15 mouse cellular contexts compared by ENCODE assay signal in genomic region chr7:120869883-120870282, GRCm38 (mm10). TPM values are rescaled to one million over a fixed set of nuclear protein-coding genes. Genes with fewer than 3 reads are reported as not detected.
A peak's percentile ranks its signal among the peaks of the same experiment; 100 is the strongest.
DNase-seq lines count a peak whose midpoint lies in the region; ATAC-seq and TF ChIP-seq lines count a peak whose summit lies in the region.
"Had no signal": no experiment of that assay in that cellular context is flagged by ENCODE, and none has a peak within 500 bp of the region (broad histone marks: within the 10 kb centered on the region; RNA-seq: fewer than 3 reads in every experiment).

No protein-coding gene starts in this region.

- H3K27me3 ChIP-seq in hindbrain, postnatal 0 days (ENCODE audit: insufficient read depth, low read length): no peaks in the 10 kb centered on the region
- no peaks in the 10 kb centered on the region for H3K27me3 ChIP-seq in hindbrain, embryonic 10.5 days (ENCODE audit: insufficient read depth, poor library complexity, severe bottlenecking)
- no peaks in the 10 kb centered on the region for H3K27me3 ChIP-seq in neural tube, embryonic 13.5 days
- H3K27me3 ChIP-seq in neural tube, embryonic 15.5 days (replicated peaks): no peaks in the 10 kb centered on the region
- H3K27me3 ChIP-seq: neural tube, embryonic 12.5 days had no signal

- H3K4me3 ChIP-seq in hindbrain, postnatal 0 days (ENCODE audit: low read length): no peak overlapping the region
- no peak overlapping the region for H3K4me3 ChIP-seq in hindbrain, embryonic 10.5 days
- no peak overlapping the region for H3K4me3 ChIP-seq in neural tube, embryonic 13.5 days
- H3K4me3 ChIP-seq in neural tube, embryonic 15.5 days (replicated peaks): no peak overlapping the region
- H3K4me3 ChIP-seq: forebrain, embryonic 10.5 days; heart, embryonic 10.5 days; neural tube, embryonic 12.5 days had no signal

- no peak for DNase-seq in hindbrain, postnatal 0 days (ENCODE audit: low spot score)
- DNase-seq in hindbrain, embryonic 10.5 days (ENCODE audit: low spot score): no peak
- peak; percentile 36 for DNase-seq in fat pad, adult 2 months (ENCODE audit: extremely low read depth, low read depth, low spot score)
- no peak for DNase-seq in thymus, postnatal 0 days (ENCODE audit: low spot score)
- DNase-seq in adrenal gland, postnatal 4 days (ENCODE audit: low spot score in 2 of 2): no peak
- DNase-seq: cerebellum, adult 2 months; lung, postnatal 14 days; right cerebral cortex, postnatal 4 days had no signal

- 0 out of 2 replicates have a peak, but pooled peaks cover 3% of the 10 kb centered on the region for H3K4me1 ChIP-seq in hindbrain, postnatal 0 days (ENCODE audit: insufficient read depth, low read length)
- H3K4me1 ChIP-seq in hindbrain, embryonic 10.5 days (replicated peaks): peaks cover 32% of the 10 kb centered on the region
- H3K4me1 ChIP-seq in neural tube, embryonic 13.5 days (replicated peaks): peaks cover 29% of the 10 kb centered on the region
- H3K4me1 ChIP-seq in neural tube, embryonic 15.5 days: peaks cover 30% of the 10 kb centered on the region

- no peak overlapping the region for H3K4me2 ChIP-seq in hindbrain, postnatal 0 days (ENCODE audit: low read depth, low read length)
- no peak overlapping the region for H3K4me2 ChIP-seq in neural tube, embryonic 13.5 days
- no peak overlapping the region for H3K4me2 ChIP-seq in neural tube, embryonic 15.5 days
- H3K4me2 ChIP-seq: neural tube, embryonic 12.5 days had no signal

- H3K27ac ChIP-seq in hindbrain, postnatal 0 days: peak overlapping the region; percentile 16; the same call in 1 of the 2 replicates
- no peak overlapping the region for H3K27ac ChIP-seq in hindbrain, embryonic 10.5 days
- H3K27ac ChIP-seq in neural tube, embryonic 13.5 days (replicated peaks): no peak overlapping the region
- no peak overlapping the region; the same call in 1 of the 2 replicates for H3K27ac ChIP-seq in neural tube, embryonic 15.5 days (replicated peaks)
- H3K27ac ChIP-seq: forebrain, embryonic 10.5 days; neural tube, embryonic 12.5 days had no signal

- ATAC-seq in hindbrain, postnatal 0 days: no peak
- 0 out of 2 replicates have a peak, but pooled peaks have one; percentile 21 for ATAC-seq in neural tube, embryonic 13.5 days (ENCODE audit: low read depth)
- ATAC-seq in neural tube, embryonic 15.5 days (ENCODE audit: low FRiP score): no peak
- ATAC-seq in megakaryocyte, adult 5-6 weeks (ENCODE audit: poor library complexity, severe bottlenecking): 0 out of 2 replicates have a peak, but pooled peaks have one; percentile 2

- H3K9ac ChIP-seq in hindbrain, postnatal 0 days (replicated peaks; ENCODE audit: low read length): no peak overlapping the region
- no peak overlapping the region for H3K9ac ChIP-seq in neural tube, embryonic 13.5 days
- no peak overlapping the region for H3K9ac ChIP-seq in neural tube, embryonic 15.5 days (replicated peaks)
- H3K9ac ChIP-seq: neural tube, embryonic 12.5 days had no signal

- TF ChIP-seq CTCF in hindbrain, postnatal 0 days (IDR thresholded peaks at IDR 0.05; ENCODE audit: low read depth): no peak

- H3K36me3 ChIP-seq in hindbrain, postnatal 0 days (ENCODE audit: insufficient read depth, low read length): no peaks in the 10 kb centered on the region
- H3K36me3 ChIP-seq in hindbrain, embryonic 10.5 days: no peaks in the 10 kb centered on the region
- H3K36me3 ChIP-seq in neural tube, embryonic 13.5 days: no peaks in the 10 kb centered on the region
- no peaks in the 10 kb centered on the region for H3K36me3 ChIP-seq in neural tube, embryonic 15.5 days
- H3K36me3 ChIP-seq: forebrain, embryonic 10.5 days; heart, embryonic 10.5 days; neural tube, embryonic 12.5 days had no signal

- H3K9me3 ChIP-seq in hindbrain, postnatal 0 days (ENCODE audit: low read length): no peaks in the 10 kb centered on the region
- H3K9me3 ChIP-seq in hindbrain, embryonic 10.5 days: no peaks in the 10 kb centered on the region
- no peaks in the 10 kb centered on the region for H3K9me3 ChIP-seq in neural tube, embryonic 13.5 days
- H3K9me3 ChIP-seq in neural tube, embryonic 15.5 days (replicated peaks): no peaks in the 10 kb centered on the region
- H3K9me3 ChIP-seq: forebrain, embryonic 10.5 days; heart, embryonic 10.5 days; neural tube, embryonic 12.5 days had no signal

- 29% methylated on average over 5 of the region's 5 CpGs for WGBS in hindbrain, postnatal 0 days
- WGBS in hindbrain, embryonic 10.5 days: 79% methylated on average over 5 of the region's 5 CpGs
- WGBS in neural tube, embryonic 13.5 days: 60% methylated on average over 5 of the region's 5 CpGs
- WGBS in neural tube, embryonic 15.5 days: 59% methylated on average over 5 of the region's 5 CpGs

RNA-seq across cellular contexts. Expression of gene Eef2k, which starts 27.3 kb away (rescaled TPM):
- 30.7 and 44.6 TPM in 2 replicates for total RNA-seq in hindbrain, postnatal 0 days (2014; rRNA removed)
- 31.5 and 32.1 TPM in 2 replicates for polyA plus RNA-seq in hindbrain, postnatal 0 days (2015; fragmentation: Nextera tagmentation; extraction: Ambion mirVana)
- 26.9 and 30.1 TPM in 2 replicates for polyA plus RNA-seq in hindbrain, embryonic 10.5 days (2016; fragmentation: Nextera tagmentation; extraction: Ambion mirVana)
- polyA plus RNA-seq in neural tube, embryonic 13.5 days (2015; fragmentation: Nextera tagmentation; extraction: Ambion mirVana): 29.2 and 34.1 TPM in 2 replicates
- polyA plus RNA-seq in neural tube, embryonic 15.5 days (2015; fragmentation: Nextera tagmentation; extraction: Ambion mirVana): 33.5 and 40.6 TPM in 2 replicates
- 7.5 and 11.1 TPM in 2 replicates for total RNA-seq in megakaryocyte, adult 5-6 weeks (2015)
- total RNA-seq in megakaryocyte, adult 5-6 weeks (2017): 23.5 and 26.1 TPM in 2 replicates
- 28.2 and 30.5 TPM in 2 replicates for polyA plus RNA-seq in thymus, postnatal 0 days (2015; fragmentation: Nextera tagmentation; extraction: Ambion mirVana)
- total RNA-seq in adrenal gland, postnatal 4 days (2021): 10 to 100 TPM; 53.3 to 54.2 TPM

RNA-seq across cellular contexts. Expression of gene Polr3e, which starts 47.7 kb away (rescaled TPM):
- 21.1 and 25.2 TPM in 2 replicates for total RNA-seq in hindbrain, postnatal 0 days (2014; rRNA removed)
- polyA plus RNA-seq in hindbrain, postnatal 0 days (2015; fragmentation: Nextera tagmentation; extraction: Ambion mirVana): 17.1 and 20.0 TPM in 2 replicates
- 31.2 and 41.0 TPM in 2 replicates for polyA plus RNA-seq in hindbrain, embryonic 10.5 days (2016; fragmentation: Nextera tagmentation; extraction: Ambion mirVana)
- 21.4 and 24.7 TPM in 2 replicates for polyA plus RNA-seq in neural tube, embryonic 13.5 days (2015; fragmentation: Nextera tagmentation; extraction: Ambion mirVana)
- polyA plus RNA-seq in neural tube, embryonic 15.5 days (2015; fragmentation: Nextera tagmentation; extraction: Ambion mirVana): 23.4 and 26.4 TPM in 2 replicates
- total RNA-seq in megakaryocyte, adult 5-6 weeks (2015): 4.6 and 5.3 TPM in 2 replicates
- total RNA-seq in megakaryocyte, adult 5-6 weeks (2017): 9.8 and 11.6 TPM in 2 replicates
- 26.4 and 27.1 TPM in 2 replicates for polyA plus RNA-seq in thymus, postnatal 0 days (2015; fragmentation: Nextera tagmentation; extraction: Ambion mirVana)
- 10 to 100 TPM; 31.1 to 32.2 TPM for total RNA-seq in adrenal gland, postnatal 4 days (2021)

RNA-seq across cellular contexts. Expression of gene Gm5737, which starts 57.7 kb away (rescaled TPM):
- total RNA-seq in hindbrain, postnatal 0 days (2014; rRNA removed): 0.58 TPM in 1 of 2 replicates, not detected in the other
- polyA plus RNA-seq in hindbrain, postnatal 0 days (2015; fragmentation: Nextera tagmentation; extraction: Ambion mirVana): 0.11 and 0.14 TPM in 2 replicates
- not detected in 2 replicates for polyA plus RNA-seq in hindbrain, embryonic 10.5 days (2016; fragmentation: Nextera tagmentation; extraction: Ambion mirVana)
- not detected in 2 replicates for polyA plus RNA-seq in neural tube, embryonic 13.5 days (2015; fragmentation: Nextera tagmentation; extraction: Ambion mirVana)
- polyA plus RNA-seq in neural tube, embryonic 15.5 days (2015; fragmentation: Nextera tagmentation; extraction: Ambion mirVana): 0.14 TPM in 1 of 2 replicates, not detected in the other
- not detected in 2 replicates for total RNA-seq in megakaryocyte, adult 5-6 weeks (2015)
- not detected in 2 replicates for total RNA-seq in megakaryocyte, adult 5-6 weeks (2017)
- not detected in 2 replicates for polyA plus RNA-seq in thymus, postnatal 0 days (2015; fragmentation: Nextera tagmentation; extraction: Ambion mirVana)
- not detected for total RNA-seq in adrenal gland, postnatal 4 days (2021)
- polyA plus RNA-seq: forebrain, embryonic 10.5 days; heart, embryonic 10.5 days; large intestine, adult 2 months; neural tube, embryonic 12.5 days had no signal

Comparison
In these comparisons a context has a peak if more than half of its experiments do, and no peak if none do; other contexts are left out.
1. ATAC-seq: peak in neural tube, embryonic 13.5 days (single experiment) and megakaryocyte, adult 5-6 weeks (single experiment); none in hindbrain, postnatal 0 days (single experiment) and neural tube, embryonic 15.5 days (single experiment).